Mouse (Mus musculus): Measurements from ENCODE around the gene Fdps. TPM values are rescaled to one million over a fixed set of nuclear protein-coding genes. Genes with fewer than 3 reads are reported as not detected.
A peak's percentile ranks its signal among the peaks of the same experiment; 100 is the strongest.

Gene Fdps
- polyA plus RNA-seq, 1 experiment from 2014 or later: 340 TPM

DNA sequence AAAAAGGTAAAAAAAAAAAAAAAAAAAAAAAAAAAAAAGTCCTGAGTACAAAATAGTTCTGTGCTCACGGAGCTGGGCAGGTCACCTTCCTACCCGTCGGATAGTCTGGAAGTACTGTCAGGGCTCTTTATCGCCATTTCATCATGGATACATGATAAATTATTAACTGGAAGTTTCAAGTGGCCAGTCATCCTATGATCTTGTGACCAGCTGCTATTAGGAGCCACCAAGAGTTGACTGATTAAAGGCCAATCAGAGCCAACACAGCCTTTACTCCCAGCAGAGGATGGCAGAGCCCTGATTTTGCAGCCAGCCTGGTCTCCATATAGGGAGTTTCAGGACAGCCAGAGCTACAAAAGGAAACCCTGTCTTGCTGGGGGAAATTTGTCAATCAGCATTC lies 11.3 kb upstream of the Fdps start:
- H3K4me2 ChIP-seq (ENCODE audit: low read depth, low read length): no peak overlapping the region
- no peak overlapping the region for H3K27ac ChIP-seq (ENCODE audit: low read length)
- no peak overlapping the region for H3K4me3 ChIP-seq (replicated peaks; ENCODE audit: low read length)
- no peak overlapping the region for H3K9ac ChIP-seq (ENCODE audit: low read length)
- H3K36me3 ChIP-seq (ENCODE audit: control insufficient read depth, insufficient read depth, low read length): no peaks in the 10 kb centered on the region
- H3K27me3 ChIP-seq (ENCODE audit: control insufficient read depth, insufficient read depth, low read length): no peaks in the 10 kb centered on the region
- WGBS: 71% methylated on average over 4 of the region's 4 CpGs
- no peaks in the 10 kb centered on the region for H3K4me1 ChIP-seq (ENCODE audit: control insufficient read depth, insufficient read depth, low read length)
- no peak for ATAC-seq (ENCODE audit: insufficient read depth, low FRiP score)
- no peaks in the 10 kb centered on the region for H3K9me3 ChIP-seq (replicated peaks; ENCODE audit: control insufficient read depth, low read length)

DNA sequence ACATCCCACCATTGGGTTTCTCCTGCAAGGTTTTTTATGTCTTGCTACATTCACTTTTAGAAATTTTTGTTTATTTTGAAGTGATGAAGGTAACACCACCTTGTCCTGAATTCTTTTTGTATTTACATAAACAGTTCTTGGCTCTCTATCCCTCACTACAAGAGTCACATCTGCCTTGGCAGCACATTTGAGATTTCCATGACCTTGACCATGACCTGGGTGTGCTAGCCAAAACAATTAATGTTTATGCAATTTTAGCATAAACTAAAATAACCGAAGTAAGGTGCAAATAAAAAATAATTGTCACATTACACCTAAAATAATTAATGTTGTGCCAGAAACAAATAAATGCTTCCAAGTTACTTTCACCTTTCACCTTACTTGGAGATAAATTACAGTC lies 6.4 kb upstream of the Fdps start:
- H3K9me3 ChIP-seq (replicated peaks; ENCODE audit: control insufficient read depth, low read length): no peaks in the 10 kb centered on the region
- 47% methylated on average over 1 of the region's 1 CpGs for WGBS

DNA sequence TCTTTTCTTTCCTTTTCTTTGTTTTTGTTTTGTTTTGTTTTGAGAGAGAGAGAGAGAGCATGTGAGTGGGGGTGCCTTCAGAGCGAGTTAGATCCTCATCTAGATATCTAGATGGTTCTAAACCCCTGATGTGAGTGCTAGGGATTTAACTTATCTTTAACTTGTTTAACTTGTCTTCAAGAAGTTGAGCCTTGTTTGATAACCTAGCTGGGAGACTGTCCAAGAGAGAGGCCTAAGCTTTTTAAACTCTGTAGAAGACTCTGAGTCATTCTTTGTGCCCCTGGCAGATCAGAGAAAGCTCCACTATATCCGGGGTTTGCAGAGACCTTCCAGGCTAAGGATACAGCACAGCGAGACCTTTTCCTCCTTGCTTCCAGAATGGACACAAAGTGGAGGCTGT lies 5.8 kb upstream of the Fdps start:
- H3K9ac ChIP-seq (ENCODE audit: low read length): no peak overlapping the region
- 43% methylated on average over 3 of the region's 3 CpGs for WGBS
- ATAC-seq (ENCODE audit: insufficient read depth, low FRiP score): peak; percentile 37; the same call in 1 of the 2 replicates

More for the DNA sequence above, 6.4 kb upstream of the Fdps start:
- no peaks in the 10 kb centered on the region for H3K27me3 ChIP-seq (ENCODE audit: control insufficient read depth, insufficient read depth, low read length)
- no peak overlapping the region for H3K9ac ChIP-seq (ENCODE audit: low read length)
- H3K4me1 ChIP-seq (ENCODE audit: control insufficient read depth, insufficient read depth, low read length): no peaks in the 10 kb centered on the region
- H3K4me2 ChIP-seq (ENCODE audit: low read depth, low read length): no peak overlapping the region
- no peak overlapping the region for H3K27ac ChIP-seq (ENCODE audit: low read length)
- ATAC-seq (ENCODE audit: insufficient read depth, low FRiP score): no peak
- no peaks in the 10 kb centered on the region for H3K36me3 ChIP-seq (ENCODE audit: control insufficient read depth, insufficient read depth, low read length)
- no peak overlapping the region for H3K4me3 ChIP-seq (replicated peaks; ENCODE audit: low read length)

DNA sequence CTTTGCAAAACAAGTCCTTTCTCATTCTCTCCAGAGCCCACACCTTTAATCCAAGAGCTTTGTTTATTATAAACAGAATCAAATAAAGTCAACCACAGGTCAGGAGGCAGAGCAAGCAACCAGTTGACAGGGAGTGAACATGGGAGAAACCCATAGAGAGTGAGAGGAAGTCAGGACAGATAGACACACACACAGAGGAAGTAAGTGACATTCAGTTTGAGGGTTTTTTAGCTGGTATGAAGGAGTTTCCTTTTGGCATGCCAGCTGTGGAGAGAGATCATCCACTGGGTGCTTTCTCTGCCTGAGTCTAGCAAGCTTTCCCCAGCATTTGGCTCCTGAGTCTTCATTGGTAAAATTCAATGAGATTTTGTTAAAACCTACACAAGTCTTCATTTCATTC lies 5.1 kb upstream of the Fdps start:
- peaks cover 6% of the 10 kb centered on the region for H3K4me1 ChIP-seq (ENCODE audit: control insufficient read depth, insufficient read depth, low read length)
- no peak overlapping the region for H3K4me3 ChIP-seq (replicated peaks; ENCODE audit: low read length)
- ATAC-seq (ENCODE audit: insufficient read depth, low FRiP score): no peak
- no peak overlapping the region for H3K27ac ChIP-seq (ENCODE audit: low read length)
- no peaks in the 10 kb centered on the region for H3K36me3 ChIP-seq (ENCODE audit: control insufficient read depth, insufficient read depth, low read length)
- H3K4me2 ChIP-seq (ENCODE audit: low read depth, low read length): no peak overlapping the region
- H3K27me3 ChIP-seq (ENCODE audit: control insufficient read depth, insufficient read depth, low read length): no peaks in the 10 kb centered on the region
- H3K9ac ChIP-seq (ENCODE audit: low read length): no peak overlapping the region
- no peaks in the 10 kb centered on the region for H3K9me3 ChIP-seq (replicated peaks; ENCODE audit: control insufficient read depth, low read length)

More for the DNA sequence above, 5.8 kb upstream of the Fdps start:
- H3K27ac ChIP-seq (ENCODE audit: low read length): 0 out of 2 replicates have a peak overlapping the region, but pooled peaks have one; percentile 21
- no peaks in the 10 kb centered on the region for H3K9me3 ChIP-seq (replicated peaks; ENCODE audit: control insufficient read depth, low read length)
- no peak overlapping the region for H3K4me2 ChIP-seq (ENCODE audit: low read depth, low read length)
- no peak overlapping the region for H3K4me3 ChIP-seq (replicated peaks; ENCODE audit: low read length)
- peaks cover 3% of the 10 kb centered on the region for H3K4me1 ChIP-seq (ENCODE audit: control insufficient read depth, insufficient read depth, low read length)
- no peaks in the 10 kb centered on the region for H3K27me3 ChIP-seq (ENCODE audit: control insufficient read depth, insufficient read depth, low read length)
- H3K36me3 ChIP-seq (ENCODE audit: control insufficient read depth, insufficient read depth, low read length): no peaks in the 10 kb centered on the region

DNA sequence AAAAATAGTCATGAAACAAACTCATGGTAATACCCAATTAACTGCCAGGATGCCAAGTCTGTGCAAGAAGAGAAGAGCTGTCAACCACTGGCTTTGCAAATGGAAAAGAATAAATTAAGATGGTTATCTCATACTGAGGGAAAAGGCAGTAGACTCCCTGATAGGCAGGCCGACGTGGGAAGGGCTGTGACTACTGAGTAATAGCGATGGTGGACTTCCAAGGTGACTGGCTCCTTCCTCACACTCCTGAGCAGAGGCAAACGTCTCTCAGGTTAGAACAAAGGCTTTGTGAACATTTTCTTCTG lies 1.5 kb upstream of the Fdps start:
- WGBS: 43% methylated on average over 4 of the region's 4 CpGs
- H3K27me3 ChIP-seq (ENCODE audit: control insufficient read depth, insufficient read depth, low read length): no peaks in the 10 kb centered on the region
- no peak for ATAC-seq (ENCODE audit: insufficient read depth, low FRiP score)

DNA sequence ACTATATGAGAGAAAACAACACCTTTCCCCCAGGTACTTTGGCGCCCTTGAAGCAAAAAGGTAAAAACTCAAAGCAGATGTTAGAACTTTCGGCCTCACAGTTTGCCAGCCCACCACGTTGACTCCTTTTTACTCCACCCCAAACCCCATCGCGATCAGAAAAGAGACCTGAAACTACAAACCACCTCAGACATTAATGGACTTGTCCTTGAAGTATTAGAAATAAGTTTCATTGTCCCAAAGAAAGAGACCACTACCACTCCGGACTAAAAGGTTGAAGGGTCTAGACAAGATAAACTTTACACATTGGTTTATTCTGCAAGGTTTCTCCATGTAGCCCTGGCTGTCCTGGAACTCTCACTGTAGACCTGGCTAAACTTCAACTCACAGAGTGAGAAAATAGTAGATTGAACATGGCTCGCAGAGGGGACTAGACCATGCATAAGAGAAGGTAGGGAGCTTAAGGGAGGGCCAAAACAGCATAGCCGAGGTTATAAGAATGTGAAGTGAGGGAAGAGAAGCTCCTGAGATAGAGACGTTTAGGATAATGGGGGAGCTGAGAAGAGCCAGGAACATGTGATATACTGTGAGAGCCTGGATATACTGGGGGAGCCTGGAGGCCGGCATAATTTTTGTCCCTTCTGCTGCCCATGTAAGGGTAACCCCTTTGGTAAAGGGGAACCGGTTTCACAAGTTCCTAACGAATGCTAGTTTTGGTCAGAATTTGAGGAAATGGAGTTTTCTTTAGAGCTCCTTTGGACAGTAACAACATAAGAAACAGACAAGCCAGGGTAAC lies 934 bp upstream of the Fdps start:
- Histone ChIP-seq H3K27ac (ENCODE audit: low read length) (peak overlapping the region; percentile 85), H3K4me1 (ENCODE audit: control insufficient read depth, insufficient read depth, low read length) (peaks cover 21% of the 10 kb centered on the region), H3K4me3 (replicated peaks; ENCODE audit: low read length) (peak overlapping the region; percentile 35), H3K36me3 (ENCODE audit: control insufficient read depth, insufficient read depth, low read length) (peaks cover 4% of the 10 kb centered on the region; the same call in 1 of the 2 replicates), H3K27me3 (ENCODE audit: control insufficient read depth, insufficient read depth, low read length) (no peaks in the 10 kb centered on the region), H3K9me3 (replicated peaks; ENCODE audit: control insufficient read depth, low read length) (no peaks in the 10 kb centered on the region), H3K4me2 (ENCODE audit: low read depth, low read length) (peak overlapping the region; percentile 49), H3K9ac (ENCODE audit: low read length) (peak overlapping the region; percentile 43)
- 50% methylated on average over 12 of the region's 12 CpGs for WGBS
- ATAC-seq (ENCODE audit: insufficient read depth, low FRiP score): no peak

More for the DNA sequence above, 1.5 kb upstream of the Fdps start:
- H3K4me3 ChIP-seq (replicated peaks; ENCODE audit: low read length): no peak overlapping the region
- no peaks in the 10 kb centered on the region for H3K9me3 ChIP-seq (replicated peaks; ENCODE audit: control insufficient read depth, low read length)
- H3K4me1 ChIP-seq (ENCODE audit: control insufficient read depth, insufficient read depth, low read length): peaks cover 21% of the 10 kb centered on the region
- peaks cover 2% of the 10 kb centered on the region; the same call in 1 of the 2 replicates for H3K36me3 ChIP-seq (ENCODE audit: control insufficient read depth, insufficient read depth, low read length)
- H3K27ac ChIP-seq (ENCODE audit: low read length): peak overlapping the region; percentile 85
- no peak overlapping the region for H3K9ac ChIP-seq (ENCODE audit: low read length)
- H3K4me2 ChIP-seq (ENCODE audit: low read depth, low read length): no peak overlapping the region

DNA sequence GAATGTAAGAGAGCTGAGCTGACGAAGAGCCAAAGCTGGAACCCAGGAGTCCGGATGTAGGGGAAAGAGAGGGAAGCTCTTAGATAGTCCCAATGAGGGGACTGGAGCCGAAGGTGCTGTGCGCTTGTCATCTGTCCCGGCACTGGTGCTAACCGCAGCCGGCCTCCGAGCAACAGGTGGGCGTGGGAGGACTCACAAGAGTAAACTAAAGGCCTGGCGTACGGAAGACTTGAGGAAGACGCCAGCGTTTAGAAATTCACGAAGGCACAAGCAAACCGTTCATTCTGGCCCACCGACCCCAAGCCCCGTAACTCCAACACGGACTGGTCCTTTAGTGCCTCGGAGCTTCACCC lies 324 bp downstream of the Fdps start:
- peak overlapping the region; percentile 57 for H3K27ac ChIP-seq (ENCODE audit: low read length)
- H3K4me3 ChIP-seq (replicated peaks; ENCODE audit: low read length): peak overlapping the region; percentile 56
- H3K4me2 ChIP-seq (ENCODE audit: low read depth, low read length): peak overlapping the region; percentile 69
- ATAC-seq (ENCODE audit: insufficient read depth, low FRiP score): peak; percentile 21; the same call in 1 of the 2 replicates
- WGBS: under 1% methylated on average over 19 of the region's 19 CpGs
- peaks cover 6% of the 10 kb centered on the region; the same call in 1 of the 2 replicates for H3K36me3 ChIP-seq (ENCODE audit: control insufficient read depth, insufficient read depth, low read length)
- no peaks in the 10 kb centered on the region for H3K27me3 ChIP-seq (ENCODE audit: control insufficient read depth, insufficient read depth, low read length)
- H3K4me1 ChIP-seq (ENCODE audit: control insufficient read depth, insufficient read depth, low read length): peaks cover 21% of the 10 kb centered on the region
- H3K9ac ChIP-seq (ENCODE audit: low read length): peak overlapping the region; percentile 70
- H3K9me3 ChIP-seq (replicated peaks; ENCODE audit: control insufficient read depth, low read length): no peaks in the 10 kb centered on the region

DNA sequence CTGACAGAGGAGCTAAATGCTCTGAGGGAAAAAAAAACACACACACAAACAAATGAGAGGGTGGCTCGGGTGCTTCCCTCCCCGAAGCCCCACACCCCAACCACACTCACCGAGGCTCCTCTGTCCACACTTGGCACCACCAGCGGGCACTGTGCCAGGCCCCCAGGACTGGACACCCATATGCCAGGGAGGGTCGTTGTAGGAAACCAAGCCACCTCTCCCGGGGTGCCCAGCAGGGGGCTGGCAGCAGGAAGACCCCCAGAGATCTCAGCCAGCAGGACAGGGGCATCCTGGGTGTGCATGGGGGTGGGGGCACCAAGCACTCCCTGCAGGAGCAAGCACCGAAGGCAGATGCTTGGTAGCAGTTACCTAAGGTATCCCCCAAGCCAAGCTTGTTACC lies 948 bp downstream of the Fdps start, which contains the start of gene Gm43738:
Gene Gm43738, minus strand, starts transcription at position 289 of the 400 bp plus-strand sequence.
- Histone ChIP-seq H3K27me3 (ENCODE audit: control insufficient read depth, insufficient read depth, low read length) (no peaks in the 10 kb centered on the region), H3K4me3 (replicated peaks; ENCODE audit: low read length) (peak within 1 kb of the TSS; percentile 56), H3K4me1 (ENCODE audit: control insufficient read depth, insufficient read depth, low read length) (peaks cover 21% of the 10 kb centered on the region), H3K9me3 (replicated peaks; ENCODE audit: control insufficient read depth, low read length) (no peaks in the 10 kb centered on the region), H3K27ac (ENCODE audit: low read length) (peak within 1 kb of the TSS; percentile 57), H3K4me2 (ENCODE audit: low read depth, low read length) (peak within 1 kb of the TSS; percentile 69), H3K9ac (ENCODE audit: low read length) (peak within 1 kb of the TSS; percentile 70), H3K36me3 (ENCODE audit: control insufficient read depth, insufficient read depth, low read length) (peaks cover 9% of the 10 kb centered on the region; the same call in 1 of the 2 replicates)
- ATAC-seq (ENCODE audit: insufficient read depth, low FRiP score): no peak
- WGBS: 26% methylated on average over 7 of the region's 7 CpGs

DNA sequence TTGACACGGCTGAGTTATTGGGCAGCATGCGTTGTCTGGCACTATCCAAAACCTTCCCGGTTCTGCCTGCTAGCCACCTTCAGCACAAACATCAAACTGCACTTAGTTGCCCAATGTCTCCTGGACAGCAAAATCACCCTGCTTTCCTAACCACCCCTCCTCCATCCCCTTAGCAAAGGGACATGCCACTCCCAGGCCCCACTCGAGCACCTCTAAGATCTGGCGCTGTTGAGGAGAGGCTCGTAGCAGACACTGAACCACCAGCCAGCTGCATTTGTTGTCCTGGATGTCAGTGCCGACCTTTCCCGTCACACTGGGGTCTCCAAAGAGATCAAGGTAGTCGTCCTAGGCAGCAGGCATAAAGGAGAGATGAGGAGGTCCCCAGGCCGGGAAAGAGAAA lies 7.7 kb downstream of the Fdps start:
- Histone ChIP-seq H3K4me3 (replicated peaks; ENCODE audit: low read length) (no peak overlapping the region), H3K9me3 (replicated peaks; ENCODE audit: control insufficient read depth, low read length) (no peaks in the 10 kb centered on the region), H3K9ac (ENCODE audit: low read length) (no peak overlapping the region), H3K27me3 (ENCODE audit: control insufficient read depth, insufficient read depth, low read length) (no peaks in the 10 kb centered on the region), H3K36me3 (ENCODE audit: control insufficient read depth, insufficient read depth, low read length) (peaks cover 9% of the 10 kb centered on the region; the same call in 1 of the 2 replicates), H3K4me1 (ENCODE audit: control insufficient read depth, insufficient read depth, low read length) (peaks cover 19% of the 10 kb centered on the region), H3K27ac (ENCODE audit: low read length) (no peak overlapping the region), H3K4me2 (ENCODE audit: low read depth, low read length) (no peak overlapping the region)
- WGBS: 78% methylated on average over 10 of the region's 10 CpGs
- no peak for ATAC-seq (ENCODE audit: insufficient read depth, low FRiP score)

All from stomach, embryonic 16.5 days (tissue).